Mouse (Mus musculus): ENCODE data around the gene Phgr1. TPM values are rescaled to one million over a fixed set of nuclear protein-coding genes. Genes with fewer than 3 reads are reported as not detected.

Gene Phgr1
- polyA plus RNA-seq, 1 experiment from 2014 or later = 41.2 TPM

DNA sequence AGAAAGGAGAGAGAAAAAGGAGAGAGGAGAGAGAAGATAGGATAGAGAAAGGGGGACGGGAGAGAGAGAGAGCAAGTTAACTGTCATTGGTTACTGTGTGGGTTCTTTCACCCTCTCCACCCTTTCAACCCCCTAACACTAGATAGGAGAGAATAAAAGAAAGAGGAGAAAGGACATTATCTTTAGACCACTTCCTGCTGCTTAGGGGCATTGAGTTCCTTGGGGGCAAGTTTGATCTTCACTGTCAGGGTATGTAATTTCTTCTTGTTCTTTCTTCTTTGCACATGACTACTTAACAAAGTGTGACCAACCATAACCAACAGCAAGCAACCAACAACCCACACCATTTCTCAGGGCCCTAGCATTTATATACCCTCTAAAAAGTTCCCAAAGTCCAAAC is 40.2 kb downstream of the Phgr1 start:
- Histone ChIP-seq H3K4me2 (replicated peaks) (no peak overlapping the region), H3K27me3 (replicated peaks) (no peaks in the 10 kb centered on the region), H3K4me3 (replicated peaks) (no peak overlapping the region), H3K27ac (no peak overlapping the region), H3K36me3 (no peaks in the 10 kb centered on the region; the same call in 1 of the 2 replicates), H3K9me3 (no peaks in the 10 kb centered on the region), H3K4me1 (replicated peaks) (0 out of 2 replicates have a peak, but pooled peaks cover 12% of the 10 kb centered on the region), H3K9ac (no peak overlapping the region)
- ATAC-seq = no peak
- 87% methylated on average over 1 of the region's 1 CpGs for WGBS

DNA sequence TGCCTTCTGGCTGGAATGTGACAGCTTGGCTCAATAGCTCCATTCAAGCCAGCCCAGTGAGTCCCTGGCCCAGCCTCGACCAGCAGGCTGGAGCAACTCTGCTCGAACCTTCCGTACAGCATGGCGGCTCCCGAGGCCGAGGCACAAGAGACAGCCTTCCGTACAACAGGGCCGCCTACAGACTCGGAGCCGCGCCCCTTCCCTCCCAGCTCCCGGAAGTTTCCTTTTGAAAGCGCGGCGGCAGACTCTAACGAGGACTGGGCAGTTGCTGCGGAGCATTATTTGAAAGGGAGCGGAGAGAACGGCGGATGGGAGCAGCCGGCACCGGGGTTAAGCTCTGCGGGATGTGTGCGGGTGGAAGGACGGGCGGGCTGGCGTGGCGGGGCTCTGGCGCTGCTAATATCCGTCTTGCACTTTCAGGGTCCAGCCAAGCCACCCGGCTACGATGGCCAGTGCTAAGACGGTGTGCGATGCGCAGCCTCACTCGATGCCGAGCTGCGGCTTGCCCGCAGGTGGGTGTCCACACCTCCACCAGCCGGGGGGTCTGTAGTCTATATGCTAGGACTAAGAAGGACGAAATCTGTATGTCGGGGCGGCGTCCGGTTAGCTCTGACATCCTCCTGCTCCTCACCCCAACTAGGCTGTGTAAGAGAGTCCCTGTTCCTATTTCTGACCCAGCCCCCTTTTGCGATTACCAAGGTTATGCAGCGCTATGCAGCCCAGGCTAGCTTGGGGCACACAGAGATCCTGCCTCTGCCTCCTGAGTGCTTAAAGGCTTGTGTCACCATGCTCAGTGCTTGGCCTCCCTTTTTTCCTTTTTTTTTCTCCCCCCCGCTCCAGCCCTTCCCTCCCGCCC is 41.6 kb downstream of the Phgr1 start, which contains the start of gene Knstrn:
TSS of gene Knstrn (plus strand) at position 23 of the 856 bp plus-strand sequence.
- Histone ChIP-seq H3K4me3 (replicated peaks) (peak within 1 kb of the TSS; percentile 80), H3K36me3 (peaks cover 11% of the 10 kb centered on the region; the same call in 1 of the 2 replicates), H3K4me1 (replicated peaks) (0 out of 2 replicates have a peak, but pooled peaks cover 12% of the 10 kb centered on the region), H3K4me2 (replicated peaks) (peak within 1 kb of the TSS; percentile 82), H3K9ac (peak within 1 kb of the TSS; percentile 71), H3K9me3 (no peaks in the 10 kb centered on the region), H3K27me3 (replicated peaks) (no peaks in the 10 kb centered on the region), H3K27ac (peak within 1 kb of the TSS; percentile 44; the same call in 1 of the 2 replicates)
- WGBS = under 1% methylated on average over 49 of the region's 49 CpGs
- ATAC-seq = peak; percentile 96

DNA sequence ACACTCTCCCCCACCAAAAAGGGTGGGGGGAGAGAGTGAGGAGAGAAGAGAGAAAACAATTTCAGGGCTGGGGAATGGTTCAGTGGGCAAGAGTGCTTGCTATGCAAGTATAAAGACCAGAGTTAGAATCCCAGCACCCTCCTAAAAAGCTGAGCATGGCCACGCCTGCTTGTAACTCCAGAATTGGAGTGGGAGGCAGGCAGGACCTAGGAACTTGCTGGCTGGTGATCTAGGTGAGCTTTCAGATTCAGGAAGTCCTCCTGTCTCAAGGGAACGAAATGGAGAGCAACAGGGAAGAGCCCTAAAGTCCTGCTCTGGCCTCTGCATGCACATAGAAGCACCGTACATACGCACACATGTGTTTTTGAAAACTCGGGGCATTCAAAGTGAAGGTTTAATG is 50.2 kb downstream of the Phgr1 start:
- 91% methylated on average over 5 of the region's 5 CpGs for WGBS
- H3K27ac ChIP-seq = no peak overlapping the region
- no peak overlapping the region for H3K9ac ChIP-seq
- no peaks in the 10 kb centered on the region for H3K4me1 ChIP-seq (replicated peaks)
- H3K9me3 ChIP-seq = no peaks in the 10 kb centered on the region
- no peaks in the 10 kb centered on the region for H3K27me3 ChIP-seq (replicated peaks)
- ATAC-seq = no peak
- H3K36me3 ChIP-seq = peaks cover 29% of the 10 kb centered on the region
- H3K4me2 ChIP-seq (replicated peaks) = no peak overlapping the region
- no peak overlapping the region for H3K4me3 ChIP-seq (replicated peaks)

DNA sequence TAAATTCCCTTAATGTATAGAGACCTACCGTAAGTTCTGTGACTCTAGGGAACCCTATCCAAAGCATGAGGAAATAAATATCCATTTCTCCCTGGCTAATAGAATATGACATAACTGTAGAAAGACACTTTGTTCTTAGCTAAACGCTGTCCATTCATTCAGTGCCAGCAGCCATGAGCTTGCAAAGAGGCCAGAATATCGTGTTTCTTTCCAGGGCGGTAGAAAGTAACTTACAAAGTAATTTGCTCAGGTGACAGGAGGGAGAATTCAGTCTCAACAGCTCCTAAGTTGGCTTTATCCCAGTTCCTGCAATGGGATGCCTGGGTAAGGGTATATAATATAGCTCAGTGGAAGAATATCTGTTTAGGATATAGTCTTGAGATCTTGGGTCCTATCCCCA is 51.8 kb downstream of the Phgr1 start:
- no peaks in the 10 kb centered on the region for H3K4me1 ChIP-seq (replicated peaks)
- no peak for ATAC-seq
- 97% methylated on average over 4 of the region's 4 CpGs for WGBS

More for the DNA sequence above, 51.8 kb downstream of the Phgr1 start:
- Histone ChIP-seq H3K4me3 (replicated peaks) (no peak overlapping the region), H3K36me3 (peaks cover 21% of the 10 kb centered on the region), H3K27me3 (replicated peaks) (no peaks in the 10 kb centered on the region), H3K27ac (no peak overlapping the region), H3K4me2 (replicated peaks) (no peak overlapping the region), H3K9ac (no peak overlapping the region), H3K9me3 (no peaks in the 10 kb centered on the region)

Other genes with a start within 250 kb of the Phgr1 start
- gene Bmf, start 223.1 kb upstream of the Phgr1 start, polyA plus RNA-seq (2015; fragmentation: Nextera tagmentation; extraction: Ambion mirVana) = 2.8 and 3.0 TPM in 2 replicates
- 67.9 and 71.5 TPM in 2 replicates for gene Bub1b, start 174.6 kb upstream of the Phgr1 start, polyA plus RNA-seq (2015; fragmentation: Nextera tagmentation; extraction: Ambion mirVana)
- 1.8 and 1.9 TPM in 2 replicates for gene Pak6, start 109.5 kb upstream of the Phgr1 start, polyA plus RNA-seq (2015; fragmentation: Nextera tagmentation; extraction: Ambion mirVana)
- 0.30 TPM in 2 replicates for gene Ankrd63, start 68.8 kb upstream of the Phgr1 start, polyA plus RNA-seq (2015; fragmentation: Nextera tagmentation; extraction: Ambion mirVana)
- gene Plcb2, start 44.3 kb upstream of the Phgr1 start, polyA plus RNA-seq (2015; fragmentation: Nextera tagmentation; extraction: Ambion mirVana) = 1.2 and 1.6 TPM in 2 replicates
- 21.0 and 23.4 TPM in 2 replicates for gene Inafm2, start 27.0 kb upstream of the Phgr1 start, polyA plus RNA-seq (2015; fragmentation: Nextera tagmentation; extraction: Ambion mirVana)
- 1.1 TPM in 2 replicates for gene Ccdc9b, start 10.1 kb upstream of the Phgr1 start, polyA plus RNA-seq (2015; fragmentation: Nextera tagmentation; extraction: Ambion mirVana)
- 2.7 TPM in 2 replicates for gene Disp2, start 7.0 kb downstream of the Phgr1 start, polyA plus RNA-seq (2015; fragmentation: Nextera tagmentation; extraction: Ambion mirVana)
- 89.5 and 98.5 TPM in 2 replicates for gene Knstrn, start 41.2 kb downstream of the Phgr1 start, polyA plus RNA-seq (2015; fragmentation: Nextera tagmentation; extraction: Ambion mirVana)
- gene Ivd, start 89.2 kb downstream of the Phgr1 start, polyA plus RNA-seq (2015; fragmentation: Nextera tagmentation; extraction: Ambion mirVana) = 43.7 and 46.2 TPM in 2 replicates
- 5.1 and 5.4 TPM in 2 replicates for gene Bahd1, start 127.6 kb downstream of the Phgr1 start, polyA plus RNA-seq (2015; fragmentation: Nextera tagmentation; extraction: Ambion mirVana)
- gene Chst14, start 153.7 kb downstream of the Phgr1 start, polyA plus RNA-seq (2015; fragmentation: Nextera tagmentation; extraction: Ambion mirVana) = 21.0 and 21.3 TPM in 2 replicates

All from intestine, embryonic 15.5 days (tissue).